Mouse (Mus musculus): ENCODE data around the gene Syt16. TPM values are rescaled to one million over a fixed set of nuclear protein-coding genes. Genes with fewer than 3 reads are reported as not detected.

The Syt16 gene
- polyA plus RNA-seq, 1 experiment from 2014 or later = 1.1 TPM

DNA sequence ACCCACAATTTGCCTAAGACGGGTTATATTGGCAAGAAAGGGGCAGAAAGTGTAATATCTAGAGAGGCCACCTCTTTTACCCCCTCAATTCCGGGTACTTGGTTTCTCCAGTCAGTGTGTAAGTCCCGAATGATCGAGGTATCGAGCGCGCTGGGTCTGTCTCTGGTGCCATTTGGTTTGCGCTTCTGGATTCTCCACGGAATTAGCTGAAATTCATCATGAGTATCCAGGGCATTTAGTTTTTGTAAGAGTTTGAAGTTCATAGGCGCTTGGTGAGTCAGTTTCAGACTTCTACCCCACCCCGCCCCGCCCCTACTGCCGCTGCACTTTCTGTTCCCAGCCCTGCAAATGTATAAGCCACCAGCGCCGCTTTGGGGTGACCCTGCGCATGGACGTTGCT, 187.1 kb downstream of the Syt16 start:
- H3K4me2 ChIP-seq (ENCODE audit: low read depth, low read length) = no peak overlapping the region
- H3K4me3 ChIP-seq (ENCODE audit: low read length) = no peak overlapping the region
- no peaks in the 10 kb centered on the region for H3K36me3 ChIP-seq (ENCODE audit: control insufficient read depth, insufficient read depth, low read length)
- no peaks in the 10 kb centered on the region for H3K27me3 ChIP-seq (replicated peaks; ENCODE audit: control insufficient read depth, insufficient read depth, low read length)
- no peak overlapping the region for H3K9ac ChIP-seq (ENCODE audit: low read depth, low read length)
- 67% methylated on average over 17 of the region's 17 CpGs for WGBS
- no peak for ATAC-seq
- H3K4me1 ChIP-seq (ENCODE audit: control insufficient read depth, insufficient read depth, low read length) = no peaks in the 10 kb centered on the region
- H3K27ac ChIP-seq (ENCODE audit: low read length) = no peak overlapping the region
- no peaks in the 10 kb centered on the region for H3K9me3 ChIP-seq (ENCODE audit: control insufficient read depth, low read length)

DNA sequence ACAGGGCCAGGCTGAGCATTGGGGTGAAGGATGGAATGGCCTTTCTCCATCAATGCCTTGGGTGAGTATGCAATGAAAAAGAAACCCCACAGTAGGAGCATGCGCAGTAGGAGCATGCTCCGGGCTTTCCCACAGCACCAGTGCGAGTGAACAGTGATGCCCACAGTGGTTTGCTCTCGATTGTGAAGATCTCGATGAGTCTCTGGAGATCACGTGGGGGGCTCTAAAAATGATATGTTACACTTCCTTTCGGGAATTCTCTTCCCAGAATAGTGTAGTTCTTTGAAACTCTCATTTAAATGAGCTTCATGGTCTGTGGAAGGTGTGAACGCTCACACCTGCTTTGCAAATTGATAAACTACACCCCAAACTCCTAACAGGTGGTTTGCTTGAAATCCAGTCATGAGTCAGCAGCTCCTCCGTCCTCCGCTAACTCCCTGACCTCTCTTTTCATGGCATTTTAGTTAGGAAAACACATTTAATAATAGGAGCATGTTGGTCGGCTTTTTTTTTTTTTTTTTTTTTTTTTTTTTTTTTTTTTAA, 190.9 kb downstream of the Syt16 start:
- WGBS = 85% methylated on average over 11 of the region's 11 CpGs
- no peaks in the 10 kb centered on the region for H3K27me3 ChIP-seq (replicated peaks; ENCODE audit: control insufficient read depth, insufficient read depth, low read length)
- H3K27ac ChIP-seq (ENCODE audit: low read length) = no peak overlapping the region
- H3K9ac ChIP-seq (ENCODE audit: low read depth, low read length) = no peak overlapping the region
- H3K4me1 ChIP-seq (ENCODE audit: control insufficient read depth, insufficient read depth, low read length) = no peaks in the 10 kb centered on the region
- no peak overlapping the region for H3K4me3 ChIP-seq (ENCODE audit: low read length)
- H3K4me2 ChIP-seq (ENCODE audit: low read depth, low read length) = no peak overlapping the region
- H3K36me3 ChIP-seq (ENCODE audit: control insufficient read depth, insufficient read depth, low read length) = no peaks in the 10 kb centered on the region
- H3K9me3 ChIP-seq (ENCODE audit: control insufficient read depth, low read length) = no peaks in the 10 kb centered on the region
- ATAC-seq = no peak

DNA sequence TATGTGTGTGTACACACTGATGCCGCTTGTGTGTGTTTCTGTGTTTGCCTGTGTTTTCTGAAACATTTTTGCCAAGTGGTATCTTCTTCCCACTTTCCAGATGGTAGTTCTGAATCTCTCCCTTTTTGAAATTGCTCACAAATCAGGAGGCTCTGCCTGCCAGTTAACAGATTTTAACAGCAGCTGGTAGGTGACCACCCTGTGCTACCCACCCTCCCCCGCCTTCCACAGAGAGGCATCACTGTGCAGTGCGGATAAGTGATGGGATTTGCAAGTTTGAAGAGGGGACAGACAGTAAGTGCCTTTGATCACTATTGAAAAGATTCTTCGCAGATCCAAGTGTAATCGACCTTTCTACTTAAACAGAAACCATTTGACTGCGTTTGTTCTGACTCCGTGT, 191.4 kb downstream of the Syt16 start:
- Histone ChIP-seq H3K4me1 (ENCODE audit: control insufficient read depth, insufficient read depth, low read length) (no peaks in the 10 kb centered on the region), H3K9ac (ENCODE audit: low read depth, low read length) (no peak overlapping the region), H3K36me3 (ENCODE audit: control insufficient read depth, insufficient read depth, low read length) (no peaks in the 10 kb centered on the region), H3K27me3 (replicated peaks; ENCODE audit: control insufficient read depth, insufficient read depth, low read length) (no peaks in the 10 kb centered on the region), H3K4me3 (ENCODE audit: low read length) (no peak overlapping the region), H3K9me3 (ENCODE audit: control insufficient read depth, low read length) (no peaks in the 10 kb centered on the region), H3K4me2 (ENCODE audit: low read depth, low read length) (no peak overlapping the region), H3K27ac (ENCODE audit: low read length) (no peak overlapping the region)
- WGBS = 50% methylated on average over 7 of the region's 7 CpGs
- no peak for ATAC-seq

DNA sequence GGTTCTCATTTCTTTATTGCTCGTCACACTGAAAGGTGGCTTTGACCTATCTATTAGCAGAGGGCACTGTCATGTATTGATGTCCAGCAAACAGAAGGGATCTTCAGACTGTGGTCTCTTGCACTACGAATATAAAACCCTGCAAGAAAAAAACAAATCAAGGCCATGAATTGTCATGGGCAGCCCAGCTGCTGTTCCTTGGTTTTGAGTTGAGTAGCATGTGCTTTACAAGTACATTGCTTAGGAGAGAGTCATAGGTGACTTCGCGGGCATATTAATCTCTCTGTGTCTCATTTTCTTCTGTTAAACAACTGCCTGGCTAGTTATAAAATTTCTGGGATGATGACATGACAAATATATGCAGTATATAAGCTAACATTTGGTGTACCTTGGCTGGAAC, 192.4 kb downstream of the Syt16 start:
- Histone ChIP-seq H3K4me2 (ENCODE audit: low read depth, low read length) (no peak overlapping the region), H3K9ac (ENCODE audit: low read depth, low read length) (no peak overlapping the region), H3K36me3 (ENCODE audit: control insufficient read depth, insufficient read depth, low read length) (no peaks in the 10 kb centered on the region), H3K9me3 (ENCODE audit: control insufficient read depth, low read length) (no peaks in the 10 kb centered on the region), H3K27me3 (replicated peaks; ENCODE audit: control insufficient read depth, insufficient read depth, low read length) (no peaks in the 10 kb centered on the region), H3K4me1 (ENCODE audit: control insufficient read depth, insufficient read depth, low read length) (no peaks in the 10 kb centered on the region), H3K27ac (ENCODE audit: low read length) (no peak overlapping the region), H3K4me3 (ENCODE audit: low read length) (no peak overlapping the region)
- WGBS = 84% methylated on average over 4 of the region's 4 CpGs
- no peak for ATAC-seq

DNA sequence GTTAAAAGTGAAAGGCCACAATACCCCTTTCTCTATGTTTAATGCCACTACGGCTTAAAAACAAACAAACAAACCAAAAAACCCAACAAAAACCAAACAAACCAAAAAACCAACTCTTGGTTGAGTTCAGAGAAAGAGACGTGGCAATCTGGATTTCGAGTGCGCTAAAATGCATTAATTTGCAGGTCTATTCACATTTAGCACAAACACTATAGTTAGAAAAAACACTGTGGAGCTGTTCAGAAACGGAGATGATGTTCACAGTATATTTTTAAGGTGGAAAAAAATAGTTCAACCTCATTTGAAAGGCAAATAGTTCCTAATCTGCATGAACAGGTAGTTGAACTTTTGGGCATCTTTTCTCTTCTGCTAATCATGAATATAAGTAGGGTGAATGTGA, 192.8 kb downstream of the Syt16 start:
- Histone ChIP-seq H3K4me3 (ENCODE audit: low read length) (no peak overlapping the region), H3K9me3 (ENCODE audit: control insufficient read depth, low read length) (no peaks in the 10 kb centered on the region), H3K4me1 (ENCODE audit: control insufficient read depth, insufficient read depth, low read length) (no peaks in the 10 kb centered on the region), H3K36me3 (ENCODE audit: control insufficient read depth, insufficient read depth, low read length) (no peaks in the 10 kb centered on the region), H3K9ac (ENCODE audit: low read depth, low read length) (no peak overlapping the region), H3K4me2 (ENCODE audit: low read depth, low read length) (no peak overlapping the region), H3K27ac (ENCODE audit: low read length) (no peak overlapping the region), H3K27me3 (replicated peaks; ENCODE audit: control insufficient read depth, insufficient read depth, low read length) (no peaks in the 10 kb centered on the region)
- no peak for ATAC-seq
- 91% methylated on average over 5 of the region's 5 CpGs for WGBS

DNA sequence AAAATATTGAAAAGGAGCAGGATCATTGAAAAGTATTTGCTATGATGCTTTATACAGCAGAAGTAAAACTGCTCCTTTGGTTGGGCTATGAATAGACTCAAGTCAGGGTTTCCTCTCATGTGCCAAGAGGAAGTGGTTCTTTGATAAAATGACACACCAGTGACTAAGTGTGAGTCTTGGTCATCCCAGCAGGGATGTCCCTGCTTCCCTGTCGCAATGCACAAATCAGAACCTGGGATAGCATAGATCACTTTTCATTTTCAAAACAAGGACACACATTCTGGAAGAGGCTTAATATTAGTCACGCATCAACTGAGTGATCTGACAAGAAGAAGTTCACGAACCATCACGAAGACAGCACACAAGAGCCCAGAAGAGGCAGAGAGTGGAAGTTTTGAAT, 195.1 kb downstream of the Syt16 start:
- no peak for ATAC-seq
- no peak overlapping the region for H3K4me2 ChIP-seq (ENCODE audit: low read depth, low read length)
- H3K4me1 ChIP-seq (ENCODE audit: control insufficient read depth, insufficient read depth, low read length) = no peaks in the 10 kb centered on the region
- H3K36me3 ChIP-seq (ENCODE audit: control insufficient read depth, insufficient read depth, low read length) = no peaks in the 10 kb centered on the region
- H3K27me3 ChIP-seq (replicated peaks; ENCODE audit: control insufficient read depth, insufficient read depth, low read length) = no peaks in the 10 kb centered on the region
- no peaks in the 10 kb centered on the region for H3K9me3 ChIP-seq (ENCODE audit: control insufficient read depth, low read length)
- 84% methylated on average over 4 of the region's 4 CpGs for WGBS
- H3K27ac ChIP-seq (ENCODE audit: low read length) = no peak overlapping the region
- H3K9ac ChIP-seq (ENCODE audit: low read depth, low read length) = no peak overlapping the region
- H3K4me3 ChIP-seq (ENCODE audit: low read length) = no peak overlapping the region

DNA sequence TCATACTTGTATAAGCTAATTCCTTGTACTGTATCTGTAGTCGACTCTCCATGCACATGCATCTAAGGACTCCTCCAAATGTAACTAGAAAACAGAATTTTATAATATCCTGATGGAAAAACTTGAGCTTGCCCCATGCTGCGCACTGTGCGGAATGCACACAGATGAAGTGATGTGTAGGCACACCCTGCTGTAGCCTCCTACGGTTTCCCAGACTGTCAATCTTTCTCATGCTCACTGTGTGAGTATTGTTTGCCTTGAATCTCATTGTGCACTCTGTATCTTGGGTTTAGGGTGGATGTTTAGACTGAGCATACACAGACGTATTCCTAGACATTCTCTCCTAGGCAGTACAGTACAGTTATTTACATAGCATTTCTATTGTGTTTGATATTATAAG, 203.9 kb downstream of the Syt16 start:
- WGBS = 78% methylated on average over 5 of the region's 5 CpGs
- Histone ChIP-seq H3K9me3 (ENCODE audit: control insufficient read depth, low read length) (no peaks in the 10 kb centered on the region), H3K4me2 (ENCODE audit: low read depth, low read length) (no peak overlapping the region), H3K27ac (ENCODE audit: low read length) (no peak overlapping the region), H3K4me3 (ENCODE audit: low read length) (no peak overlapping the region), H3K4me1 (ENCODE audit: control insufficient read depth, insufficient read depth, low read length) (no peaks in the 10 kb centered on the region), H3K36me3 (ENCODE audit: control insufficient read depth, insufficient read depth, low read length) (no peaks in the 10 kb centered on the region), H3K9ac (ENCODE audit: low read depth, low read length) (no peak overlapping the region), H3K27me3 (replicated peaks; ENCODE audit: control insufficient read depth, insufficient read depth, low read length) (no peaks in the 10 kb centered on the region)
- no peak for ATAC-seq

DNA sequence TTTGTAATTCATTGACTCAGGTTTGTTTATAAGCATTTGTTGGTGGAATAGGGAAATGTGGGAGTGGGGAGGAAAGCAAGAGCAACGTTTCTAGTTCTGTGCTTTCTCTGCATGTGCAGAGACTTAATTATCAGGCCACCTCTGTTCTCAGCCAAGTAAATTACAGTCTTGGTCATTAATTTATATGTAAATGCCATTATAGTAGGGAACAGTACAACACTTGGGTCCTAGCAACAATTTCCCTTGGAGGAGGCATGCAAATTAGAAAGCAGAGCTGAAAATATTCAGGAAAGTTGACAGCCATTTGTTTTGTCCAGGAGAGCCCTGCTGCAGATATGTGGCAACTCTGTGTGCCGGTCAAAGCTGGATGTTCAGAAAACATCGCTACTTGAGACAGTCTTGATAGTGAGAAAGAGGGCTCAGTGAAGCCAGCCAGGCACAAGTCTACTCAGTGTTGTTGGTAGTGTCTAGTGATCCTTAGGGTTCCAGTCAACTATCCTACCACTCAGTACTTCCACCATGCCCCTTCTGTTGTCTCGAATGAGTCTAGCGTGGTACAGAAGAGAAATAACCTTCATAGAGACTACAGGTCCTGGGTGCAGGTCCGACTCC, 205.1 kb downstream of the Syt16 start:
- no peak overlapping the region for H3K27ac ChIP-seq (ENCODE audit: low read length)
- H3K4me1 ChIP-seq (ENCODE audit: control insufficient read depth, insufficient read depth, low read length) = no peaks in the 10 kb centered on the region
- H3K4me3 ChIP-seq (ENCODE audit: low read length) = no peak overlapping the region
- 82% methylated on average over 6 of the region's 6 CpGs for WGBS
- H3K36me3 ChIP-seq (ENCODE audit: control insufficient read depth, insufficient read depth, low read length) = no peaks in the 10 kb centered on the region
- no peaks in the 10 kb centered on the region for H3K9me3 ChIP-seq (ENCODE audit: control insufficient read depth, low read length)
- no peak overlapping the region for H3K4me2 ChIP-seq (ENCODE audit: low read depth, low read length)
- ATAC-seq = no peak
- H3K9ac ChIP-seq (ENCODE audit: low read depth, low read length) = no peak overlapping the region
- H3K27me3 ChIP-seq (replicated peaks; ENCODE audit: control insufficient read depth, insufficient read depth, low read length) = no peaks in the 10 kb centered on the region

DNA sequence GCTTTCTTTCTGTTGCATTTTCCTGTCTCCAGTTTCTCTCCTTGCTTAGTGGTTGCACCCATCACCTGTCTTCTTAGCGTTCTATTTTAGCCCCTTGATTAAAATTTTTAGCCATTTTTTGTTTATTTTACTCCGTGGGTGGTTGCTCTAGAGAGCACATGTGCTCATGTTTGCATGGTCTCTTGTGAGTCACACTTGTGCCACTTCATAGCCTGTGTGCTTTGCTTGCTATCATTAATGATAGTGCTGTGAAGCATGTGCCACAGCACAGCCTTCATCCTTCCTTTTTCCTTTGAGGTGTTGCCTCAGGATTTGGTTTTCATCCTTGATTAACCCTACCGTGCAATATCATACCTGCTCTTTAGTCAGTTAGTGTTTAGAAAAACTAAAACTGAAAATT, 214.7 kb downstream of the Syt16 start:
- no peak overlapping the region for H3K4me2 ChIP-seq (ENCODE audit: low read depth, low read length)
- ATAC-seq = no peak
- H3K27me3 ChIP-seq (replicated peaks; ENCODE audit: control insufficient read depth, insufficient read depth, low read length) = no peaks in the 10 kb centered on the region
- WGBS = 60% methylated on average over 3 of the region's 3 CpGs
- no peaks in the 10 kb centered on the region for H3K36me3 ChIP-seq (ENCODE audit: control insufficient read depth, insufficient read depth, low read length)
- no peaks in the 10 kb centered on the region for H3K4me1 ChIP-seq (ENCODE audit: control insufficient read depth, insufficient read depth, low read length)
- no peak overlapping the region for H3K27ac ChIP-seq (ENCODE audit: low read length)
- H3K9ac ChIP-seq (ENCODE audit: low read depth, low read length) = no peak overlapping the region
- H3K4me3 ChIP-seq (ENCODE audit: low read length) = no peak overlapping the region
- no peaks in the 10 kb centered on the region for H3K9me3 ChIP-seq (ENCODE audit: control insufficient read depth, low read length)

DNA sequence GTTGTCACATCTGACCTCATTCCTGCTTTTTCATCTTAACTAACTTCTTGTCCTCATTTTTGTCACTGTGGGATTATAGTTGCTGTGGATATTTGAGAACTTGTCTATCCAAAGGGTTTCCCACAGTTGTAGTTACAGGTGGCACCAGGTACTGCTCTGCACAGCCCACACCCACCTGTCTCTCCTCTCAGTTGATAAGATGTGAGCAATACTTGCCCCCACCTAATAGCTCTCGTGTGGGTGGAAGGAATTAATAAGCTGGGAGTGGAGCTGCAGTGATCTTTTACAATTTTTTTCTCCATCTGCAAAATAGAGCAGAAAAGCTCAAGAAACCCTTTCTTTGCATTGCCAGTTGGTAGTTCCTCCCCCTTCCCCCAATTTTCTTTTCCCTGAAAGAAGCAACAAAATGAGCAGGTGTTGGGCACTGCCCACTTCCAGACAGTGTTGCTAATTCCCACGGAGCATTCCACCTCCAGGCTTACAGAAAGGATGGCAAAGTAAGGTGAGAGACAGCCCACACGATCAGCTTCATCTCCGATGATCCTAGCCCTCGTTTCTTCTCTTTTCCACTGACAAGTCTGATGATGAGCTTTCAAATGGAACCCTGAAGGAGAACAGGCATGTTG, 218.8 kb downstream of the Syt16 start:
- Histone ChIP-seq H3K27me3 (replicated peaks; ENCODE audit: control insufficient read depth, insufficient read depth, low read length) (no peaks in the 10 kb centered on the region), H3K4me1 (ENCODE audit: control insufficient read depth, insufficient read depth, low read length) (no peaks in the 10 kb centered on the region), H3K9ac (ENCODE audit: low read depth, low read length) (no peak overlapping the region), H3K4me2 (ENCODE audit: low read depth, low read length) (no peak overlapping the region), H3K27ac (ENCODE audit: low read length) (no peak overlapping the region), H3K36me3 (ENCODE audit: control insufficient read depth, insufficient read depth, low read length) (no peaks in the 10 kb centered on the region), H3K9me3 (ENCODE audit: control insufficient read depth, low read length) (no peaks in the 10 kb centered on the region), H3K4me3 (ENCODE audit: low read length) (no peak overlapping the region)
- 68% methylated on average over 5 of the region's 5 CpGs for WGBS
- no peak for ATAC-seq

All from intestine, embryonic 16.5 days (tissue).